Mouse (Mus musculus): ENCODE results near the gene Mtfp1.
"Not testable (repeated sequence)": the region's sequence is repeated elsewhere in the genome, so short reads cannot be mapped to it uniquely, and the experiment has no call there.

Gene Mtfp1

GRCm38 (mm10) chr11:4115407-4115806, 20.2 kb upstream of the Mtfp1 start:
- no peak for DNase-seq (ENCODE audit: inconsistent age in 2 of 2, low spot score in 1 of 2)

DNA sequence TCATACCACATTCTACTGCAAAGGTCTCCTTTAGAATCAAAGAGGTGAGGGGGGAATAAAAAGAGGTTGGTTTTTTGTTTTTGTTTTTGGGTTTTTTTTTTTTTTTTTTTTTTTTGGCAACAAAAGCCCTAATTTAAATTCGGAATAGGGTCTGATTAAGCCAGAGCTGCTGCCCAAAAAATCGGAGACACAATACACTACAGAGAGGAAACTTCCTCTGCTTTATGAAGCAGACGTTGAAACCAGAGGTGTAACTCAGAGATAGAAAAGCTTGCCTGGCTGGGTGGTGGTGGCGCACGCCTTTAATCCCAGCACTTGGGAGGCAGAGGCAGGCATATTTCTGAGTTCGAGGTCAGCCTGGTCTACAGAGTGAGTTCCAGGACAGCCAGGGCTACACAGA, 19.3 kb upstream of the Mtfp1 start:
- not testable (repeated sequence) for DNase-seq (ENCODE audit: inconsistent age in 2 of 2, low spot score in 1 of 2)

- DNase-seq (ENCODE audit: inconsistent age in 2 of 2, low spot score in 1 of 2), result no peak
Observed at GRCm38 (mm10) chr11:4113970-4114369, 18.7 kb upstream of the Mtfp1 start.

- DNase-seq (ENCODE audit: inconsistent age in 2 of 2, low spot score in 1 of 2), result no peak
Observed at GRCm38 (mm10) chr11:4113496-4113895, 18.3 kb upstream of the Mtfp1 start.

- DNase-seq (ENCODE audit: inconsistent age in 2 of 2, low spot score in 1 of 2), result no peak
Observed at GRCm38 (mm10) chr11:4112861-4113260, 17.6 kb upstream of the Mtfp1 start.

- DNase-seq (ENCODE audit: inconsistent age in 2 of 2, low spot score in 1 of 2), result no peak
Observed at GRCm38 (mm10) chr11:4112033-4112432, 16.8 kb upstream of the Mtfp1 start.

DNA sequence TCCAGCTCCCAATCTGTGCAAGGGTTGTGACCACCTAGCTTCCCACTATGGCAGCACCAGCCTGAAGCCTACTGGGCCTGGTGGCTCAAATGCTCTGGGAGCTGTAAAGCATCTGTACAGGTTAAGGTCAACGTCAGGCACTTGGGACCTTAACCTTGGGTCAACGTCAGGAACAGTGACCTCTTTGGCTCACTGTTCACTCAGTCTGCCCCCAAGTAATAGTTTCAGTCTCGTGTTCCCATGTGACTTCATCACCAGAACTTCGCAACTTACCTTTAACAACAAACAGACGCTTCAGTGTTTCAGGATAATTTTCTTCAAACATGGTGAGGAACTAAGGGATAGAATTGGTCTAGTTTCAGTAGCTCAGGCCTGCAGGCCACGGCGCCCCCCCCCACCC, 13.4 kb upstream of the Mtfp1 start:
- no peak for DNase-seq (ENCODE audit: inconsistent age in 2 of 2, low spot score in 1 of 2)

DNA sequence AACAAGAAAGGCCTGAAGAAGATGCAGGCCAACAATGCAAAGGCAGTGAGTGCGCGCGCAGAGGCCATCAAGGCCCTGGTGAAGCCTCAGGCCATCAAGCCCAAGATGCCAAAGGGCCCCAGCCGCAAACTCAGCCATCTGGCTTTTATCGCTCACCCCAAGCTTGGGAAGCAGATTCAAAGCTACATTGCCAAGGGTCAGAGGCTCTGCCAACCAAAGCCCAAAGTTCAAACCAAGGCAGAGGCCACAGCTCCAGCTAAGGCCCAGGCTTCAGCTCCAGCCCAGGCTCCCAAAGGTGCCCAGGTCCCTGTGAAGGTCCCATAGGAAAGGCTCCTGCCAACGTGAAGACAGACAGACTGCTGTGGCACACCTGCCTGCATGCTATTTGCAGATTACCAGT, 12.7 kb upstream of the Mtfp1 start:
- DNase-seq (ENCODE audit: inconsistent age in 2 of 2, low spot score in 1 of 2), result not testable (repeated sequence)

GRCm38 (mm10) chr11:4105444-4105843, 10.2 kb upstream of the Mtfp1 start:
- no peak for DNase-seq (ENCODE audit: inconsistent age in 2 of 2, low spot score in 1 of 2)

DNA sequence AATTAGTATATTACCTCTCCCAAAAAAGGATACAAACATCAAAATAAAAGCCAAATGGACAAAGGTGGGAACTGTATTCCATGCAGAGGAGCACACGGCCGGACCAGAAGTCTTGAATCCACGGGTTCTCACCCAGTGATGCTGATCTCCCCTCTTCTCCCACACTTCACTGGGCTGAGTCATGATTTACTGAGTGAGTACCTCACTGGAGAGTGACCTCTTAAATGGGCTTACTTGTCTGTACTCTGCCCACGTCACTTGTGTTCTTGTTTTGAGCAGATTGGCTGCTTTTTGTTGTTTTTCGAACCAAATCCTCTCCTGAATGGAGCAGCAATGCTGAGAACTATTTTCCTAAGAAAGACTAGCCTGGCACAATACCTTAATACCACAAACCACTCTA, 9.7 kb upstream of the Mtfp1 start:
- DNase-seq (ENCODE audit: inconsistent age in 2 of 2, low spot score in 1 of 2), result no peak

DNA sequence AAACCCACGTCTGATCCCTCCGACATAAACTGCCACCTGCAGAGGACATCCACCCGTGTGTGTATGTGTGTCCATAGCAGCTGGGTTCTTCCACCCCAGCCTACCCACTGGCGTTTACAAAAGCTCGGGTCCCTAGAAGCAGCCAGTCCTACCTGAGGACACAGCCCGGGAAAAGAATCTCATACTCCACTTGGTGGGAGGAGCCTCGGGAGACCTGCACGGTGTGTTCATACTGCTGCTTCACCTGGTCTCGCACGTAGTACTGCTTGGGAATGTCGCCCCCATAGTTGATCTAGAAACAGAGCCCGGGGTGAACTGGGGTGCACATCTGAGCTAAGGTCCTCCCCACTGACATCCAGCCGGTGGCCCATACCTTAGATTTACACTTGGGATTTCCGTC, 8.3 kb upstream of the Mtfp1 start:
- DNase-seq (ENCODE audit: inconsistent age in 2 of 2, low spot score in 1 of 2), result no peak

- DNase-seq (ENCODE audit: inconsistent age in 2 of 2, low spot score in 1 of 2), result peak; percentile 36 to 51
Observed at GRCm38 (mm10) chr11:4101851-4102250, 6.6 kb upstream of the Mtfp1 start.

DNA sequence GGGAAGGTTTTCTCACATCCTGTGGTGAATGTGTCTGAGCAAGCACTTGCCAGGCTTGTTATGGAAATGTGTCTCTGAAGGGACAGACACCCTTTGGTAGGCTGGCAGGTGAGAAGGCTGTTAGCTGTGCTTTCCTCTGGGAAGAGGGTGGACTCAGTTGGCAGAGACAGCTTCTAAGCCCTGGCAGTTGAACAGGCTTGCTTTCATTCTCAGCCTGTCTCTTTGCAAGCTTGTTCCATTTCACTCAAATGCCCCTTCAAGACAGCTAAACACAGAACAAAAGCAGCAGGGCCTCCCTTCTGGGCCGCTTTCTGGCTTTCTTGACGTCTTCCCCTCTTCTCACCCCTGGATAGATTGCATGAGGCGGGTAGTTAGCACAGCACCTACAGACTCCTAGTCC, 4.2 kb upstream of the Mtfp1 start:
- no peak for DNase-seq (ENCODE audit: inconsistent age in 2 of 2, low spot score in 1 of 2)

- no peak for DNase-seq (ENCODE audit: inconsistent age in 2 of 2, low spot score in 1 of 2)
Observed at GRCm38 (mm10) chr11:4098816-4099215, 3.6 kb upstream of the Mtfp1 start.

DNA sequence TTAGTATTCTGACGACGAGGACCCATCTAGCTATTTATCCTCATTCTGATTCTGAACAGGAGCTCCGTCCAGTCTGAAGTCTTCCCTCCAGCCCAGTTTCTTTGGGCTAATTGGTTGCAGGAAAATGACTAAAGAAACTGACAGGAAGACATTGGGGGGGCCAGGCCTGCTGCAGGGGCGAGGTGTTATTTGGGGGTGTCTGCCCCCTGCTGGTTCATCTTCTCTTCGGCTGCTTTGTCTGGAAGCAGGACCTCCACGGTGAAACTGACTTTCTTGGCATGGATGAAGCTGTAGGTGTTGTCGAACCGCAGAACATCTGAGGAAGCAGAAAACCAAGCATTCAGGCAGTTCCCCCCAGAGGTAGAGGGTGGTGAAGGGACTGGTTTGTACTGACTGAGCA, 2.9 kb upstream of the Mtfp1 start:
- DNase-seq (ENCODE audit: inconsistent age in 2 of 2, low spot score in 1 of 2), result no peak

- peak in 1 of 2 experiments; percentile 52 for DNase-seq (ENCODE audit: inconsistent age in 2 of 2, low spot score in 1 of 2)
Observed at GRCm38 (mm10) chr11:4097091-4097621, 1.9 kb upstream of the Mtfp1 start.

GRCm38 (mm10) chr11:4096054-4096984, 1.1 kb upstream of the Mtfp1 start:
- DNase-seq (ENCODE audit: inconsistent age in 2 of 2, low spot score in 1 of 2), result peak; percentile 99

- DNase-seq (ENCODE audit: inconsistent age in 2 of 2, low spot score in 1 of 2), result peak; percentile 72 to 91
Observed at GRCm38 (mm10) chr11:4094378-4095170, 671 bp downstream of the Mtfp1 start.

DNA sequence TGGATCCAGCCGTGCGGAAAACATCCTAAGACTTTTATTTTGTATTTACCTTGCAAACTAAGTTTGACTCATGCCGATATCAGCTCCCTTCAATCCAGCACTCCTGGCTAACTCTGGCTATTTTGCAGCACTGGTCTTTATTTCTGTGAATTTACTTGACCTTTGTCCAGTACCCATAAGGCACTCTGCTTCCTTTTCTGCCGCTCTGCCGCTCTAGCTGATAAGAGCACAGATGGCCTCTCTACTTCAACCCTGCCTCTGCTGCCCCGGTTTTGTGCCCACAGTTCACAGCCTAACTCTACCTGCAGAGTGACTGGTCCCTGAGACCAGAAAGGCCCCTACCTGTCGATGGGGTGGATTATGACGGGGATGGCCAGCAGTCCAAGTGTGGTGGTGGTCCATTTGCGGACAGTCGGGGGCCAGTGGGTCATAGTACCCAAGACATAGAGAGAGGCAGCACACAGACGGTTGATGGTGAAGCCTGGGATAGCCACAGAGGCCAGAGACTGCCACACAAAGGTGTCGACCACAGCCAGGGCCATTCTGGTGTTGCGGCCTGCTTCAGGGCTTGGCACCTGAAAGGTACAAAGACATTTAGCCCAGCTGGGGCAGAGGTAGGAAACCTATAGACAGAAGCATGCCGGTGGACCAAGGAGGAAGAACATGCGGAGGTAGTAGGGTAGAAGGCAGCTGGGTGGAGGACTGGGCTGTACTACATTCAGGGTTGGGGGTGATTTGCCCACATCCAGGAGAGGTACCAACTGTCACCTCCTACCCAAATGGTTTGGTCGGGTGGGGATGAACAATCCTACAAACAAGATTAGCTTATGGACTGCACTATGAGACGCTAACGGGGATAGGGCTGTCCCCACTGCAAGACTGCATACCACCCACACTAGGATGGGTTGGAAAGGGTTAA, 1.5 kb downstream of the Mtfp1 start:
- peak in 1 of 2 experiments; percentile 30 for DNase-seq (ENCODE audit: inconsistent age in 2 of 2, low spot score in 1 of 2)

DNA sequence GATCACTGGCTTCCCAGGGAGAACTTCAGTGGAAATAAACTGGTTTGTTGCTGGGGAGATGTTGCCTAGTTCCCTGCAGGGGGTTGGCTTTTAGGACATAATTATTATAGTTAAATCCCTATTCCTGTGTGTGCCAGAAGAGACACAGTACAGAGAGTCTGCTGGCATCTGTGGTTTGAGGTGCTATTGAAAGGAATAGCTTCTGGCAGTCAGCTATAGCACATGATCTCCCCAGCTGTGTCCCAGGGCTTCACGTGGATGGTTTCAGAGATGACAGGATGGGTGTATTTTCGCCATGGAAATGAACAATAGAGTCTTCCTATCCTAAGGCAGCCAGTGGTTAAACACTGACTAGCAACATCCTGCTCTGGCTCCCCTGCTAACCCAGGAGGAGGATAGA, 8.0 kb downstream of the Mtfp1 start:
- DNase-seq (ENCODE audit: inconsistent age in 2 of 2, low spot score in 1 of 2), result no peak

GRCm38 (mm10) chr11:4086246-4086645, 9.0 kb downstream of the Mtfp1 start:
- no peak for DNase-seq (ENCODE audit: inconsistent age in 2 of 2, low spot score in 1 of 2)

All from adrenal gland, adult (tissue).